Mouse (Mus musculus): Measurements from ENCODE around the gene Erbb3. TPM values are rescaled to one million over a fixed set of nuclear protein-coding genes. Genes with fewer than 3 reads are reported as not detected.
"Not testable (repeated sequence)": the region's sequence is repeated elsewhere in the genome, so short reads cannot be mapped to it uniquely, and the experiment has no call there.

Erbb3 gene
- polyA plus RNA-seq, 1 experiment = 24.9 TPM

- peak within 1 kb of the TSS; percentile 69 for H3K4me3 ChIP-seq (replicated peaks; ENCODE audit: extremely low read depth, low read depth, low read length)
- DNase-seq = peak; percentile 89
- under 1% methylated on average over 31 of the region's 31 CpGs for WGBS
- peaks cover 2% of the 10 kb centered on the region for H3K4me1 ChIP-seq (ENCODE audit: control insufficient read depth, insufficient read depth, low read length)
- no peak for TF ChIP-seq CTCF (IDR thresholded peaks at IDR 0.05; ENCODE audit: insufficient read depth, low read length)
- TF ChIP-seq POLR2A (IDR thresholded peaks at IDR 0.05; ENCODE audit: borderline replicate concordance, extremely low read depth, low read depth, low read length) = peak; percentile 99
Observed at GRCm38 (mm10) chr10:128548947-128549681, 40.3 kb downstream of the Erbb3 start, which contains the start of gene Rpl41. TSS of gene Rpl41 (minus strand) at chr10:128549305.

GRCm38 (mm10) chr10:128548051-128548791 lies 41.2 kb downstream of the Erbb3 start:
- WGBS = 3% methylated on average over 30 of the region's 30 CpGs
- not testable (repeated sequence) for H3K4me1 ChIP-seq (ENCODE audit: control insufficient read depth, insufficient read depth, low read length)
- peak overlapping the region; percentile 86 for H3K4me3 ChIP-seq (replicated peaks; ENCODE audit: extremely low read depth, low read depth, low read length)
- DNase-seq = peak; percentile 27

- H3K4me1 ChIP-seq (ENCODE audit: control insufficient read depth, insufficient read depth, low read length) = peaks cover 2% of the 10 kb centered on the region
- peak; percentile 89 for DNase-seq
- H3K4me3 ChIP-seq (replicated peaks; ENCODE audit: extremely low read depth, low read depth, low read length) = peak within 1 kb of the TSS; percentile 86
- under 1% methylated on average over 48 of the region's 50 CpGs for WGBS
- TF ChIP-seq CTCF (IDR thresholded peaks at IDR 0.05; ENCODE audit: insufficient read depth, low read length) (no peak; the same call in 1 of the 2 replicates), POLR2A (IDR thresholded peaks at IDR 0.05; ENCODE audit: borderline replicate concordance, extremely low read depth, low read depth, low read length) (peak; percentile 57)
Observed at GRCm38 (mm10) chr10:128547361-128548032, 42.0 kb downstream of the Erbb3 start, which contains the start of gene Zc3h10. TSS of gene Zc3h10 (minus strand) at chr10:128547774.

GRCm38 (mm10) chr10:128546787-128547186 lies 42.7 kb downstream of the Erbb3 start:
- H3K4me1 ChIP-seq (ENCODE audit: control insufficient read depth, insufficient read depth, low read length) = peaks cover 2% of the 10 kb centered on the region
- H3K4me3 ChIP-seq (replicated peaks; ENCODE audit: extremely low read depth, low read depth, low read length) = peak overlapping the region; percentile 70
- no peak for DNase-seq
- WGBS = 9% methylated on average over 7 of the region's 7 CpGs
- no peak for TF ChIP-seq POLR2A (IDR thresholded peaks at IDR 0.05; ENCODE audit: borderline replicate concordance, extremely low read depth, low read depth, low read length)
- TF ChIP-seq CTCF (IDR thresholded peaks at IDR 0.05; ENCODE audit: insufficient read depth, low read length) = no peak

GRCm38 (mm10) chr10:128546361-128546760 lies 43.1 kb downstream of the Erbb3 start:
- no peak for DNase-seq
- 5% methylated on average over 4 of the region's 4 CpGs for WGBS
- peak overlapping the region; percentile 36 for H3K4me3 ChIP-seq (replicated peaks; ENCODE audit: extremely low read depth, low read depth, low read length)
- H3K4me1 ChIP-seq (ENCODE audit: control insufficient read depth, insufficient read depth, low read length) = peaks cover 2% of the 10 kb centered on the region
- TF ChIP-seq POLR2A (IDR thresholded peaks at IDR 0.05; ENCODE audit: borderline replicate concordance, extremely low read depth, low read depth, low read length) (no peak), CTCF (IDR thresholded peaks at IDR 0.05; ENCODE audit: insufficient read depth, low read length) (no peak)

GRCm38 (mm10) chr10:128545570-128545898 lies 43.9 kb downstream of the Erbb3 start:
- WGBS = 83% methylated on average over 3 of the region's 3 CpGs
- no peak for TF ChIP-seq POLR2A (IDR thresholded peaks at IDR 0.05; ENCODE audit: borderline replicate concordance, extremely low read depth, low read depth, low read length)
- no peak for TF ChIP-seq CTCF (IDR thresholded peaks at IDR 0.05; ENCODE audit: insufficient read depth, low read length)
- Histone ChIP-seq H3K4me3 (replicated peaks; ENCODE audit: extremely low read depth, low read depth, low read length) (no peak overlapping the region), H3K4me1 (ENCODE audit: control insufficient read depth, insufficient read depth, low read length) (peaks cover 2% of the 10 kb centered on the region)
- no peak for DNase-seq

GRCm38 (mm10) chr10:128544674-128545569 lies 44.5 kb downstream of the Erbb3 start:
- H3K4me3 ChIP-seq (replicated peaks; ENCODE audit: extremely low read depth, low read depth, low read length) = no peak overlapping the region
- peaks cover 2% of the 10 kb centered on the region for H3K4me1 ChIP-seq (ENCODE audit: control insufficient read depth, insufficient read depth, low read length)
- TF ChIP-seq POLR2A (IDR thresholded peaks at IDR 0.05; ENCODE audit: borderline replicate concordance, extremely low read depth, low read depth, low read length) (no peak), CTCF (IDR thresholded peaks at IDR 0.05; ENCODE audit: insufficient read depth, low read length) (no peak)
- no peak for DNase-seq
- WGBS = 93% methylated on average over 37 of the region's 37 CpGs

- no peak for TF ChIP-seq POLR2A (IDR thresholded peaks at IDR 0.05; ENCODE audit: borderline replicate concordance, extremely low read depth, low read depth, low read length)
- no peak for TF ChIP-seq CTCF (IDR thresholded peaks at IDR 0.05; ENCODE audit: insufficient read depth, low read length)
Observed at GRCm38 (mm10) chr10:128544151-128544657, 45.2 kb downstream of the Erbb3 start.

More at GRCm38 (mm10) chr10:128544151-128544657, 45.2 kb downstream of the Erbb3 start:
- Histone ChIP-seq H3K4me3 (replicated peaks; ENCODE audit: extremely low read depth, low read depth, low read length) (no peak overlapping the region), H3K4me1 (ENCODE audit: control insufficient read depth, insufficient read depth, low read length) (peaks cover 2% of the 10 kb centered on the region)
- DNase-seq = no peak
- 95% methylated on average over 15 of the region's 15 CpGs for WGBS

Measured in lung, adult 2 months (tissue).